Mouse (Mus musculus): ENCODE data around the gene Gk5.
"Not testable (repeated sequence)": the region's sequence is repeated elsewhere in the genome, so short reads cannot be mapped to it uniquely, and the experiment has no call there.

Gk5 gene

DNA sequence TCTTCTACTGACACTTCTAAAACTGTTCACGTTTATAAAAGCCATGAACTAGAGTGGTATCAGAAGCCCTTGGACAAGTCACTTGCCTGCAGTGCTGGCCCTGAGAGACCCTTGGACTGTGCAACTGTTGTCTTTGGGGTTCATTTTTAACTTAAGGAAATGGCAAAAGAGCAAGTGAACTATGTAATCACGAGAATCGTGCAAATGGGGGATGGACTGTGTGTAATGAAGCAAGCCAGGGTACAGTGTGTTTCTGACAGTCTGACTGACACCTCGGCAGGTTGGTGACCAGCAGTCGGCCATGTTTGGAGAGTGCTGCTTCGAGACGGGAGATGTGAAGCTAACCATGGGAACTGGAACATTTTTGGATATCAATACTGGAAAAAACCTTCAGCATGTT, 33.6 kb downstream of the Gk5 start:
- no peak for DNase-seq

- no peak for DNase-seq
These were observed 39.3 kb downstream of the Gk5 start for GRCm38 (mm10) chr9:96158431-96158830.

DNA sequence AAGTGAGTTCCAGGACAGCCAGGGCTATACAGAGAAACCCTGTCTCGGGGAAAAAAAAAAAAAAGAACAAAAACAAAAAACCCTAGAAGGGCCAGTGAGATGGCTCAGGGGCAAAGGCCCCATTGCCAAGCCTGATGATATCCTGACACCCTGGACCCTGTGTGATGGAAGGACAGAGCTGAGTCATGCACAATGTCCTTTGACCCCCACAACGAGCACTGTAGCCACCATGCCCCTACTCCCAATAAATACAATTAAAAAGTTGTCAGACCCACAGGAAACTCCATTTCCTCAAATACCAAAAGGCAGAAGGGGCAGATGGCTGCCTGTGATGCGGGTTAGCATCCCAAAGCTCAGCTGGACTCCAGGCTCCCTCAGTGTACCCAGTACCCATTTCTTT, 39.9 kb downstream of the Gk5 start:
- DNase-seq: no peak

GRCm38 (mm10) chr9:96160767-96161166, 41.6 kb downstream of the Gk5 start:
- DNase-seq: no peak

- no peak for DNase-seq
These were observed 43.3 kb downstream of the Gk5 start for GRCm38 (mm10) chr9:96162421-96162820.

GRCm38 (mm10) chr9:96163443-96163842, 44.3 kb downstream of the Gk5 start:
- DNase-seq: no peak

GRCm38 (mm10) chr9:96163983-96164382, 44.8 kb downstream of the Gk5 start:
- DNase-seq: not testable (repeated sequence)

GRCm38 (mm10) chr9:96167168-96167585, 48.0 kb downstream of the Gk5 start:
- DNase-seq: peak; percentile 37

- no peak for DNase-seq
These were observed 51.4 kb downstream of the Gk5 start for GRCm38 (mm10) chr9:96170600-96170999.

DNA sequence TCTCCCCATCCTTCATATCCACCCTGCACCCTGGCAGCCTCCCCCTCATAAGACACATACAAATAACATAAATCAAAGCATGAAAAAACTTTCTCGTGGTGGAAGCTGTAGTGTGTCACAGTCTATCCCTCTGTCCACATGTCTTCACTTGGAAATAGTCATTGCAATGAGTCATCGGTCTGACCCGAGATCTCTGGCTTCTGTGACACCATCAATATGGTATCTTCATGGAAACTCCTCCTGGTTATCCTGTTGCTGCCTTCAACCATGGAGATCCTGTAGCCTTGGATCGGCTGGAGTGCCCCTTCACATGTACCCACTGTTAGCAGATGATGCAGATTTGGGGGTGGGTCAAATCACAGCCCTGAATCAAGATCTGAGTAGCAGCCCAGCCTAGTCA, 65.7 kb downstream of the Gk5 start:
- DNase-seq: no peak

GRCm38 (mm10) chr9:96186701-96187100, 67.5 kb downstream of the Gk5 start:
- DNase-seq: no peak

GRCm38 (mm10) chr9:96195885-96196622, 76.9 kb downstream of the Gk5 start, which contains the start of gene Tfdp2:
Gene Tfdp2 (plus strand): TSS chr9:96196275.
- DNase-seq: peak; percentile 84

GRCm38 (mm10) chr9:96196636-96197181, 77.5 kb downstream of the Gk5 start:
- peak; percentile 39 for DNase-seq

- no peak for DNase-seq
These were observed 78.6 kb downstream of the Gk5 start for GRCm38 (mm10) chr9:96197806-96198205.

DNA sequence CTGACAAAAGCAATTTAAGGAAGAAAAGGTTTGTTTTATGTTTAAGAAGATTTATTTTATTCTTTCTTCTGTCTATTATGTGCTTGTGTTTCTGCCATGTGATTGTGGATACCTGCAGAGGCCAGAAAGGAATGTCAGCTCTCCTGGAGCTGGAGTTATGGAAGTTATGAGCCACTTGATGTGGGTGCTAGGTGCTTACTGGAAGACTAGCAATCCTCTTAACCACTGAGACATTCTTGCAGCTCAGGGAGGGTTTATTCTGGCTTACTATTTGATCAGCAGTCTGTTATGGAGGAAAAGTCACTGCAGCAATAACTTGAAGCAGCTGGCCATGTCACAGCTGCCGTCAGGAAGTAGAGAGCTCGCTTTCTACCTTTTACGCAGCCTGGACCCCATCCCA, 84.5 kb downstream of the Gk5 start:
- no peak for DNase-seq

DNA sequence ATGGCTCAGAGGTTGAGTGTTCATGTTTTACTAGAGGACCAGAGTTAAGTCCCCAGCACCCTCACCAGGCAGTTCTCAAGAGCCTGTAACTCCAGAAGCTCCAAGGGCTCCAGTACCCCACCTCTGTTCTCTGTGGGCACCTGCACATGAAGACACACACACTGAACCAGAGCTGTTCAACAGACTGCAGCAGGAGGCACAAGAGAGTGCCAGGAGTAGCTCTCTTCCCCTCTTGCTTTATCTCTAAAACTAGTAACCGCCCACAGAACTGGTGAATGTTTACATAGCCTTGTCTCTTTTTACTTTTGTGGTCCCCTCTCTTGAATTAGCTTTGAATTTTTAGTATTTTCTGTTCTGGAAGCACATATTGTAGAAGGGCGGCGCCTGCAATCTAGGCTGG, 88.3 kb downstream of the Gk5 start:
- DNase-seq: no peak

GRCm38 (mm10) chr9:96213036-96213645, 94.0 kb downstream of the Gk5 start:
- no peak for DNase-seq

- DNase-seq: no peak
These were observed 95.0 kb downstream of the Gk5 start for GRCm38 (mm10) chr9:96214171-96214570.

GRCm38 (mm10) chr9:96217299-96217698, 98.1 kb downstream of the Gk5 start:
- DNase-seq: no peak

DNA sequence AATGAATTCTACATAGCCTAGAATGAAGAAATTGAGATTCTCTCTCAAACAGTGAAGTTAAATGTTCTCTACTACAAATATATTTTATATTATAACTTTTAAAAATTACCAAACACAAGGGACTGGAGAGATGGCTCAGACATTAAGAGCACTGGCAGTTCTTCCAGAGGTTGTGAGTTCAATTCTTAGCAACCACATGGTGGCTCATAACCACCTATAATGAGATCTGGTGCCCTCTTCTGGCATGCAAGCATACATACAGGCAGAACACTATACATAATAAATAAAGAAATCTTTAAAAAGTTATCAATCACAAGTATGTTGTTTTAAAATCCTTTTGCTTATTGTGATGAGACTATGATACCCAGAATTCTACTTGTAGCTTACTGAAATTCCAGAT, 98.6 kb downstream of the Gk5 start:
- DNase-seq: no peak

- no peak for DNase-seq
These were observed 100.0 kb downstream of the Gk5 start for GRCm38 (mm10) chr9:96219114-96219669.

DNA sequence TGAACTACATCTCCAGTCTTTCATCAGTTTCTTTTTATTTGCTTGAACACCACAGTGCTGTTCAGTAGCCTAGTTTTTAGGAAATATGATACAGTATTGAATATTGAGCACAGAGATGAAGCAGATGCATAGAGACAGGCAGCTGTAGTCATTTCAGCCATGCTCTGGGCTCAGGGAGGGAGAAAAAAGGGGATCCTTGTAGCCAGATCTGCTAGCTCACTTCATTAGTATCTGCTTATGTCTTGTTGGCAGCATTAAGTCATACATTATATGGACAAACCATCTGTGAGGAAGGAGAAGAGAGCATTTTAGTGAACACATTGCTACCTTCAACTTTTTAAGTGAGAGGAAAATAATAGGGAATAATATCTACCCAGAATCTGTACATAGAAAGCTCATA, 101.3 kb downstream of the Gk5 start:
- no peak for DNase-seq

- no peak for DNase-seq
These were observed 104.1 kb downstream of the Gk5 start for GRCm38 (mm10) chr9:96223302-96223701.

GRCm38 (mm10) chr9:96228285-96228684, 109.1 kb downstream of the Gk5 start:
- no peak for DNase-seq

All from cerebellum, adult 8-10 months (tissue).